Mouse (Mus musculus) frontal cortex, postnatal 10 days (tissue): ENCODE data around the gene Haus2.

Source experiments
- DNase-seq, 2 experiments: peaks; one replicate each; pipeline ENCODE4 v3.0.0; 2022; ENCODE audit warnings: low spot score in 2 of 2, mixed read lengths in 1 of 2

Gene Haus2

DNA sequence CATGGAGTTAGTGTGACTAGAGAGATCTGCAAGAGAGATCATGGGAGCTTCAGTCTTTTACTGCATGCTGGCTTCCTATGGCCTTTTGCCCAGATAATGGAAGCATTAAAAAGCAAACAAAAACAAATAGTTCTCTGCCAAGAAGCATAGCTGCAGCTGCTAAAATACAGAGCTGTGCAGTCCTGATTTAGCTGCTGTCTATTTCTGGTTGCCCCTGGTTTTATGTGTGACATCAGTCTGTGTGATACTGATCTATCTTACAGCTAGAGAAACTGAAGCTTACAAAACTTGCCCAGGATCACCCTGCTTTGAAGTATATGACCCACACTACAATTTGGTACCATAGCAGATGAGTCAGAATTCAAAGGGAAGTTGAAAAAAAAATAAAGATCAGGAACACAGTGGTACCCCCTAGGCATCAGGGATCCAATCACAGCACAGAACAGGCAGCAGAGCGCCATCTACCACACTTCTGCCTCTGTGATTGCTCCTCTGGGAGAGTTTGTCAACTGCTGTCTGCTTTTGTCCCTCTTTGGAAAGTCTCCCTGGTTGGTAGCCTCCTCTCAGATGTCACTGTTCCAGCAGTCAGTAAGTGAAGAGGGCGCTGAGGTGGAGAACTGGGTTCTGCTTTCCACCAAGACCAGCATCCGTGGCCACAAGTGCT lies 54.4 kb downstream of the Haus2 start:
- DNase-seq, result no peak

DNA sequence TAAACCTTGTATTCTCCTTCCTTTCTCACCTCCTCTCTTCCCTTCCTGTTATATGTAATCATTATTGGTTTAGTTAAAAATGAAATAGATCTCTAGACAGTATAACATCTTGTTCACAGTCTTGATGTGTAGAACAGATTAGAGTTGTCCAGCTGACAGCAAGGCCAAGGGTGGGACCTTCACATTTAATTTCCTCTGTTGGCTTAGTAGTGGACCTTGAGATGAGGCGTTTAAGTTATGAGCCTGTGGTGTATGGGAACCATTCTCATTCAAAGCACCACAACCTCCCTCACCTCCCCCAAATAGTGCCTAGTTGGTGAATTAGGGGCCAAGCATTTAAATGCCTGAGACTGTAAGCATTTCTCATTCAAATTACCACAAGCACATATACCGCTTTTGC lies 58.3 kb downstream of the Haus2 start:
- no peak for DNase-seq

DNA sequence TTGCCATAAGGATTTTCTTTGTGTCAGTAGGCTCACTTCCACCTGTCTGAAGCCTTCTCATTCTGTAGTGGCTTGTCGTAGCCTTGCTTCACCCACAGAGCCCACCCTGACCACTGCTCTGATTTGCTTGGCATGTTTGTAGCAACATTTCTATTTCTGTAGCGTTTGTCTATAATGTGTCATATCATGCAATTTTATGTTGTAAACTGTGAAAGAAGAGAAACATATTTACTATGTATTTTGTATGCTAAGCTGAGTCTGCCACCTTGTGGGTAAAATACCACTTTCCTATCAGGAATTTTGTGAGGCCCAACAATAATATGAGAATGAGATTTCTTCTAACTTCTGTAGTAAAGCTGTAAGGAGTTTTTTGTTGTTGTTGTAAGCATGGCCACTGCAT lies 61.1 kb downstream of the Haus2 start:
- DNase-seq, result no peak
